Mouse (Mus musculus): ENCODE data around the gene Cacnb4.

Cacnb4 gene

GRCm38 (mm10) chr2:52676023-52676912 lies at the start of gene Cacnb4:
Gene Cacnb4, minus strand, starts transcription at chr2:52676831.
- DNase-seq = peak; percentile 50

- DNase-seq = no peak
Observed at GRCm38 (mm10) chr2:52720231-52721025, 43.8 kb upstream of the Cacnb4 start.

GRCm38 (mm10) chr2:52717076-52717475 lies 40.4 kb upstream of the Cacnb4 start:
- DNase-seq = no peak

GRCm38 (mm10) chr2:52715538-52715937 lies 38.9 kb upstream of the Cacnb4 start:
- no peak for DNase-seq

GRCm38 (mm10) chr2:52714111-52714510 lies 37.5 kb upstream of the Cacnb4 start:
- DNase-seq = no peak

GRCm38 (mm10) chr2:52710804-52711203 lies 34.2 kb upstream of the Cacnb4 start:
- no peak for DNase-seq

- DNase-seq = no peak
Observed at GRCm38 (mm10) chr2:52709417-52709816, 32.8 kb upstream of the Cacnb4 start.

GRCm38 (mm10) chr2:52701368-52702036 lies 24.9 kb upstream of the Cacnb4 start:
- no peak for DNase-seq

- DNase-seq = no peak
Observed at GRCm38 (mm10) chr2:52700352-52700751, 23.7 kb upstream of the Cacnb4 start.

GRCm38 (mm10) chr2:52694604-52695003 lies 18.0 kb upstream of the Cacnb4 start:
- no peak for DNase-seq

- DNase-seq = peak; percentile 12
Observed at GRCm38 (mm10) chr2:52691745-52692144, 15.1 kb upstream of the Cacnb4 start.

GRCm38 (mm10) chr2:52686601-52687000 lies 10.0 kb upstream of the Cacnb4 start:
- peak; percentile 60 for DNase-seq

GRCm38 (mm10) chr2:52677589-52677988 lies 958 bp upstream of the Cacnb4 start:
- no peak for DNase-seq

GRCm38 (mm10) chr2:52676913-52677303 lies 277 bp upstream of the Cacnb4 start:
- DNase-seq = no peak

- DNase-seq = no peak
Observed at GRCm38 (mm10) chr2:52675278-52675987, 1.2 kb downstream of the Cacnb4 start.

- peak; percentile 13 for DNase-seq
Observed at GRCm38 (mm10) chr2:52674886-52675277, 1.7 kb downstream of the Cacnb4 start.

- no peak for DNase-seq
Observed at GRCm38 (mm10) chr2:52673172-52673571, 3.5 kb downstream of the Cacnb4 start.

GRCm38 (mm10) chr2:52670733-52671132 lies 5.9 kb downstream of the Cacnb4 start:
- DNase-seq = no peak

- DNase-seq = no peak
Observed at GRCm38 (mm10) chr2:52668480-52668879, 8.2 kb downstream of the Cacnb4 start.

GRCm38 (mm10) chr2:52656722-52657121 lies 19.9 kb downstream of the Cacnb4 start:
- no peak for DNase-seq

GRCm38 (mm10) chr2:52654541-52654940 lies 22.1 kb downstream of the Cacnb4 start:
- DNase-seq = no peak

- DNase-seq = no peak
Observed at GRCm38 (mm10) chr2:52651547-52651946, 25.1 kb downstream of the Cacnb4 start.

All from lung, postnatal 10 days (tissue).